Mouse (Mus musculus) brain, embryonic 14.5 days (tissue): Measurements from ENCODE around the gene Pde11a.

ENCODE experiments used
- CTCF ChIP-seq: fragments of 200-500 bp; IDR thresholded peaks from 2 replicates; pipeline ENCODE4 v1.5.1; 2012; ENCODE audit warnings: inconsistent platforms, mild to moderate bottlenecking, moderate library complexity, borderline replicate concordance; ENCODE audit not compliant: insufficient read depth, insufficient read length; ENCODE audit errors: extremely low read depth
- POLR2A ChIP-seq: fragments of 200-500 bp; IDR thresholded peaks from 2 replicates; pipeline ENCODE4 v1.6.1; 2012; ENCODE audit warnings: mild to moderate bottlenecking, inconsistent platforms, borderline replicate concordance; ENCODE audit not compliant: poor library complexity, insufficient read depth, insufficient read length, severe bottlenecking; ENCODE audit errors: extremely low read depth

DNA sequence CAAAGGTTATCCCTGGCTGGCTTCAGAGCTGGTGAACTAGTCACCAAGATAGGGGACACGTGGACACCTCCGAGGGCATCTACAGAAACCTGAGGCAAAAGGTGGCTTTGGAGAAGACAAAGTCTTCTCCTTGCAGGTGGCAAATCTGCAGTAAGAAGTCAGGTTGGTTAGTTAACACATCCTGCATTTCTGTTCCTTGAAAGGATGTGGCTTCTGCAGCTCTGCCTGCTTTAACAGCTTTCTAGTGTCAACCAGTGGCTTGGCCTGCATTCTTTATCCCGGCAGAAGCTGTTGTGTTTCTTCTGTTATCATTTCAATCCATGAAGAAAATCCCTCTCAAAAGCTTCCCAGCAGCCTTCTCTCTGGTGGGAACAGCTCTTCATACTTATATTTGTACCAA is 100.1 kb downstream of the Pde11a start:
- TF ChIP-seq CTCF, result no peak
- no peak for TF ChIP-seq POLR2A
